Mouse (Mus musculus) C2C12 (cell line): Measurements from ENCODE around the gene Hk2.

Experiments used
- CTCF ChIP-seq: IDR thresholded peaks from one replicate; pipeline ENCODE4 v1.5.1; 2011; ENCODE audit not compliant: control insufficient read depth, insufficient read depth, insufficient read length
- MAX ChIP-seq: IDR thresholded peaks from one replicate; pipeline ENCODE4 v1.6.1; 2011; ENCODE audit warnings: mild to moderate bottlenecking, control low read depth
- MYOG ChIP-seq: IDR thresholded peaks from one replicate; pipeline ENCODE4 v1.6.1; 2011; ENCODE audit not compliant: control insufficient read depth, insufficient read length; ENCODE audit errors: extremely low read depth
- USF1 ChIP-seq: IDR thresholded peaks from one replicate; pipeline ENCODE4 v1.6.1; 2011; ENCODE audit warnings: low read depth, mild to moderate bottlenecking, control low read depth, moderate library complexity

GRCm38 (mm10) chr6:82753638-82754361, 20.5 kb downstream of the Hk2 start:
- TF ChIP-seq CTCF, result no peak
- TF ChIP-seq MAX, result no peak
- no peak for TF ChIP-seq MYOG
- TF ChIP-seq USF1, result no peak
